In genomic region chr17:24150824-24151223, GRCm38 (mm10) we compare ENCODE assay signal across 8 mouse cellular contexts. TPM values are rescaled to one million over a fixed set of nuclear protein-coding genes. Genes with fewer than 3 reads are reported as not detected.
DNase-seq lines count a peak whose midpoint lies in the region; ATAC-seq and TF ChIP-seq lines count a peak whose summit lies in the region.

Gene Pdpk1 (minus strand): TSS chr17:24150924.

- TF ChIP-seq CTCF in lung, embryonic 14.5 days (IDR thresholded peaks at IDR 0.05; ENCODE audit: low read depth), result no peak

- no peaks in the 10 kb centered on the region; the same call in 1 of the 2 replicates for H3K27me3 ChIP-seq in lung, embryonic 14.5 days (ENCODE audit: insufficient read depth, low read length)
- no peaks in the 10 kb centered on the region for H3K27me3 ChIP-seq in embryonic facial prominence, embryonic 13.5 days
- H3K27me3 ChIP-seq in heart, embryonic 15.5 days, result no peaks in the 10 kb centered on the region
- H3K27me3 ChIP-seq in neural tube, embryonic 14.5 days (ENCODE audit: control insufficient read depth, insufficient read depth, low read length), result no peaks in the 10 kb centered on the region

- H3K9me3 ChIP-seq in lung, embryonic 14.5 days (ENCODE audit: low read depth, low read length), result no peaks in the 10 kb centered on the region
- no peaks in the 10 kb centered on the region for H3K9me3 ChIP-seq in embryonic facial prominence, embryonic 13.5 days
- no peaks in the 10 kb centered on the region for H3K9me3 ChIP-seq in heart, embryonic 15.5 days (replicated peaks)
- no peaks in the 10 kb centered on the region for H3K9me3 ChIP-seq in neural tube, embryonic 14.5 days (ENCODE audit: control insufficient read depth, low read length)

- WGBS in lung, embryonic 14.5 days, result 86% methylated on average over 2 of the region's 2 CpGs
- WGBS in embryonic facial prominence, embryonic 13.5 days, result 86% methylated on average over 2 of the region's 2 CpGs
- WGBS in heart, embryonic 15.5 days, result 86% methylated on average over 2 of the region's 2 CpGs
- WGBS in neural tube, embryonic 14.5 days, result 89% methylated on average over 2 of the region's 2 CpGs

- peak within 1 kb of the TSS; percentile 46 for H3K9ac ChIP-seq in lung, embryonic 14.5 days
- peak within 1 kb of the TSS; percentile 64 for H3K9ac ChIP-seq in embryonic facial prominence, embryonic 13.5 days
- H3K9ac ChIP-seq in heart, embryonic 15.5 days, result peak within 1 kb of the TSS; percentile 45; the same call in 1 of the 2 replicates
- 0 out of 2 replicates have a peak within 1 kb of the TSS, but pooled peaks have one; percentile 4 for H3K9ac ChIP-seq in neural tube, embryonic 14.5 days (replicated peaks; ENCODE audit: low read depth, low read length)

- peak within 1 kb of the TSS; percentile 43 for H3K4me3 ChIP-seq in lung, embryonic 14.5 days (ENCODE audit: low read depth, low read length)
- peak within 1 kb of the TSS; percentile 48 for H3K4me3 ChIP-seq in embryonic facial prominence, embryonic 13.5 days
- H3K4me3 ChIP-seq in heart, embryonic 15.5 days, result peak within 1 kb of the TSS; percentile 50
- peak within 1 kb of the TSS; percentile 28; the same call in 1 of the 2 replicates for H3K4me3 ChIP-seq in neural tube, embryonic 14.5 days (ENCODE audit: low read depth, low read length)

- H3K36me3 ChIP-seq in lung, embryonic 14.5 days (ENCODE audit: insufficient read depth), result no peaks in the 10 kb centered on the region
- peaks cover 9% of the 10 kb centered on the region for H3K36me3 ChIP-seq in embryonic facial prominence, embryonic 13.5 days
- H3K36me3 ChIP-seq in heart, embryonic 15.5 days, result no peaks in the 10 kb centered on the region
- 0 out of 2 replicates have a peak, but pooled peaks cover 3% of the 10 kb centered on the region for H3K36me3 ChIP-seq in neural tube, embryonic 14.5 days (ENCODE audit: control insufficient read depth, insufficient read depth, low read length)

- ATAC-seq in lung, embryonic 14.5 days (ENCODE audit: insufficient read depth), result no peak
- no peak for ATAC-seq in embryonic facial prominence, embryonic 13.5 days (ENCODE audit: insufficient number of reproducible peaks, insufficient read depth, low FRiP score, low TSS enrichment, low read depth)
- no peak for ATAC-seq in heart, embryonic 15.5 days (replicated peaks; ENCODE audit: insufficient number of reproducible peaks, insufficient read depth, low FRiP score, low read depth)
- ATAC-seq in neural tube, embryonic 14.5 days (ENCODE audit: low read depth), result no peak

- H3K27ac ChIP-seq in lung, embryonic 14.5 days (ENCODE audit: low read depth), result no peak within 1 kb of the TSS
- H3K27ac ChIP-seq in embryonic facial prominence, embryonic 13.5 days, result no peak within 1 kb of the TSS; the same call in 1 of the 2 replicates
- no peak within 1 kb of the TSS for H3K27ac ChIP-seq in heart, embryonic 15.5 days
- H3K27ac ChIP-seq in neural tube, embryonic 14.5 days (ENCODE audit: low read depth, low read length), result no peak within 1 kb of the TSS

- DNase-seq in lung, embryonic 14.5 days, result no peak
- DNase-seq in lung, postnatal 14 days, result no peak
- DNase-seq in left cerebral cortex, postnatal 4 days, result no peak
- DNase-seq in urinary bladder, postnatal 36 days (ENCODE audit: low spot score in 2 of 2), result no peak
- DNase-seq in kidney, postnatal 4 days, result no peak

- peak within 1 kb of the TSS; percentile 83 for H3K4me2 ChIP-seq in lung, embryonic 14.5 days
- H3K4me2 ChIP-seq in embryonic facial prominence, embryonic 13.5 days, result peak within 1 kb of the TSS; percentile 82
- H3K4me2 ChIP-seq in heart, embryonic 15.5 days, result peak within 1 kb of the TSS; percentile 86
- peak within 1 kb of the TSS; percentile 50 for H3K4me2 ChIP-seq in neural tube, embryonic 14.5 days (ENCODE audit: low read depth, low read length)

- H3K4me1 ChIP-seq in lung, embryonic 14.5 days (ENCODE audit: insufficient read depth), result no peaks in the 10 kb centered on the region
- peaks cover 18% of the 10 kb centered on the region for H3K4me1 ChIP-seq in embryonic facial prominence, embryonic 13.5 days
- peaks cover 10% of the 10 kb centered on the region for H3K4me1 ChIP-seq in heart, embryonic 15.5 days (replicated peaks)
- H3K4me1 ChIP-seq in neural tube, embryonic 14.5 days (ENCODE audit: control insufficient read depth, insufficient read depth, low read length), result peaks cover 4% of the 10 kb centered on the region; the same call in 1 of the 2 replicates

- intact Hi-C loops in left cerebral cortex, postnatal 4 days (cut with DNase I), result no loop called here

RNA-seq across cellular contexts. Expression of gene Pdpk1, which starts in this region (rescaled TPM):
- polyA plus RNA-seq in lung, embryonic 14.5 days (2014; fragmentation: Nextera tagmentation; extraction: Ambion mirVana), result 34.9 and 37.3 TPM in 2 replicates
- 35.8 and 37.8 TPM in 2 replicates for polyA plus RNA-seq in embryonic facial prominence, embryonic 13.5 days (2015; fragmentation: Nextera tagmentation; extraction: Ambion mirVana)
- polyA plus RNA-seq in heart, embryonic 15.5 days (2015; fragmentation: Nextera tagmentation; extraction: Ambion mirVana), result 37.7 and 39.5 TPM in 2 replicates
- total RNA-seq in left cerebral cortex, postnatal 4 days (2021), result 10 to 100 TPM; 67.0 to 68.3 TPM
- polyA plus RNA-seq in neural tube, embryonic 14.5 days (2014; fragmentation: Nextera tagmentation; extraction: Ambion mirVana), result 80.5 and 83.9 TPM in 2 replicates

Comparison
In these comparisons a context has a peak if more than half of its experiments do, and no peak if none do; other contexts are left out.
1. H3K9ac ChIP-seq: peak in every context shown above with its lines; median percentile 64 in embryonic facial prominence, embryonic 13.5 days; 46 in lung, embryonic 14.5 days; 45 in heart, embryonic 15.5 days; 4 in neural tube, embryonic 14.5 days.